Mouse (Mus musculus): Measurements from ENCODE around the gene Mgme1. TPM values are rescaled to one million over a fixed set of nuclear protein-coding genes. Genes with fewer than 3 reads are reported as not detected.

Gene Mgme1
- polyA plus RNA-seq (2012; rRNA removed) (4.2 and 5.9 TPM in 2 replicates), polyA plus RNA-seq (2014; fragmentation: Nextera tagmentation; extraction: Ambion mirVana) (9.2 TPM in 2 replicates)

DNA sequence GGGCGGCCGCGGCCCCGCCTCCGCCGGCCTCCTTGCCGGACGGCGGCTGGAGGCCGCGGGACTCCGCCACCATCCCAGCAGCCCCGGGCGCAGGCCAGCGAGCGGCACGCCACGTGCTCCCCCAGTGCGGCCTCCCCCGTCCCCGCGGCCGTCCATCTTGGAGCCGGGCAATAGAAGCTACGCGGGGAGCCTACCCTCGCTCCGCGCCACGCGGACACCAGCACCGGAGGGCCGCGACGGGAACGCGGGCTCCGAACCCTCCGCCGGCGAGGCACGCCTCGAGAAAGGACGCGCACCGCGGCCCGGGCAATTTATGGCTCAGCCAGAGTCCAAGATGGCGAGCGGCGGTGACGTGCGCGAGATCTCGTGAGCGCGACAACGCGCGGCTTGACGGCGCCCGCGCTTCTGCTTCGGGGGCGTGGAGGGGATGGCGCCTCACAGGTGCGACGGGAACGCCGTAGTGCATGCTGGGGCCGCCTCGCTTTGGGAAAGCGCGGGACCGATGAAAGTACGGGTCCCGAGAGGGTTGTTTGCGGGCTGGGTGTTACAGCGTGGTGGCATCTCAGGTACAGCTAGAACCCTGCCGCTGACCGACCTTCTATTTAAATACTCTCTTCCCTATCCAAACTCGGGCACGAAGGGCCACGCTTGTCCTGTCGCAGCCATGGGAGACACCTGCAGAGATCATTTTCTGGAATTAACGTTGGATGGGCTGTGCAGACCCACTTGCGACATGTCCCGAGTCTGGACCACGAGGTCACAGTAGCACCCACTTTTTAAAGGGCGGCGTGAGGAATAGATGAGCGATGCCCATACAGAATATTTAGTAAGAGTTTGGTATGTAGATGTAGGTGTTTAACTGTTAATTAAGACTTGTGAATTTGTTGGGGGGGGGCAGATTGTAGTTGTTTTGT, at the start of gene Mgme1, which contains the start of gene Snx5:
Gene Mgme1 (plus strand): TSS at position 157 of the 914 bp plus-strand sequence.
Gene Snx5 (minus strand): TSS at position 400 of the 914 bp plus-strand sequence.
- ATAC-seq (ENCODE audit: insufficient read depth): peak; percentile 93
- H3K9me3 ChIP-seq (ENCODE audit: control insufficient read depth, low read length): no peaks in the 10 kb centered on the region
- peak within 1 kb of the TSS; percentile 87 for H3K27ac ChIP-seq
- H3K4me1 ChIP-seq (replicated peaks; ENCODE audit: control insufficient read depth in 2 of 2, insufficient read depth in 2 of 2, low read length in 1 of 2): peaks cover 30 to 37% of the 10 kb centered on the region in 2 experiments
- H3K9ac ChIP-seq (replicated peaks): peak within 1 kb of the TSS; percentile 99
- H3K4me2 ChIP-seq (ENCODE audit: low read depth): peak within 1 kb of the TSS; percentile 73
- TF ChIP-seq EP300 (IDR thresholded peaks at IDR 0.05; ENCODE audit: low read depth) (peak; percentile 43; the same call in 1 of the 2 replicates), CTCF (IDR thresholded peaks at IDR 0.05; ENCODE audit: low read depth) (no peak)
- under 1% methylated on average over 92 of the region's 93 CpGs for WGBS (ENCODE audit: insufficient replicate concordance)
- H3K36me3 ChIP-seq (replicated peaks; ENCODE audit: control insufficient read depth, insufficient read depth, low read depth): peaks cover 9% of the 10 kb centered on the region
- H3K4me3 ChIP-seq (ENCODE audit: insufficient read depth in 1 of 2, low read depth in 2 of 2, low read length in 2 of 2): peak within 1 kb of the TSS; percentile 82 to 98
- H3K27me3 ChIP-seq (ENCODE audit: control insufficient read depth, insufficient read depth, low read length): no peaks in the 10 kb centered on the region
- DNase-seq (ENCODE audit: low read depth in 3 of 3, low spot score in 3 of 3): peak; percentile 85 to 89 (median 86)

GRCm38 (mm10) chr2:144224351-144224750, 46.1 kb upstream of the Mgme1 start:
- TF ChIP-seq CTCF (IDR thresholded peaks at IDR 0.05; ENCODE audit: low read depth) (no peak), EP300 (IDR thresholded peaks at IDR 0.05; ENCODE audit: low read depth) (no peak)
- Histone ChIP-seq H3K9ac (replicated peaks) (no peak overlapping the region), H3K4me3 (ENCODE audit: insufficient read depth in 1 of 2, low read depth in 2 of 2, low read length in 2 of 2) (no peak overlapping the region), H3K27me3 (ENCODE audit: control insufficient read depth, insufficient read depth, low read length) (no peaks in the 10 kb centered on the region), H3K4me1 (replicated peaks; ENCODE audit: control insufficient read depth in 2 of 2, insufficient read depth in 2 of 2, low read length in 1 of 2) (peaks cover 0 to 2% of the 10 kb centered on the region in 2 experiments; a peak in 1 of 4 replicates), H3K27ac (no peak overlapping the region), H3K36me3 (replicated peaks; ENCODE audit: control insufficient read depth, insufficient read depth, low read depth) (no peaks in the 10 kb centered on the region), H3K9me3 (ENCODE audit: control insufficient read depth, low read length) (no peaks in the 10 kb centered on the region), H3K4me2 (ENCODE audit: low read depth) (peak overlapping the region; percentile 28)
- DNase-seq (ENCODE audit: low read depth in 3 of 3, low spot score in 3 of 3): no peak
- ATAC-seq (ENCODE audit: insufficient read depth): peak; percentile 52; the same call in 1 of the 2 replicates
- WGBS (ENCODE audit: insufficient replicate concordance): 48% methylated on average over 12 of the region's 12 CpGs

DNA sequence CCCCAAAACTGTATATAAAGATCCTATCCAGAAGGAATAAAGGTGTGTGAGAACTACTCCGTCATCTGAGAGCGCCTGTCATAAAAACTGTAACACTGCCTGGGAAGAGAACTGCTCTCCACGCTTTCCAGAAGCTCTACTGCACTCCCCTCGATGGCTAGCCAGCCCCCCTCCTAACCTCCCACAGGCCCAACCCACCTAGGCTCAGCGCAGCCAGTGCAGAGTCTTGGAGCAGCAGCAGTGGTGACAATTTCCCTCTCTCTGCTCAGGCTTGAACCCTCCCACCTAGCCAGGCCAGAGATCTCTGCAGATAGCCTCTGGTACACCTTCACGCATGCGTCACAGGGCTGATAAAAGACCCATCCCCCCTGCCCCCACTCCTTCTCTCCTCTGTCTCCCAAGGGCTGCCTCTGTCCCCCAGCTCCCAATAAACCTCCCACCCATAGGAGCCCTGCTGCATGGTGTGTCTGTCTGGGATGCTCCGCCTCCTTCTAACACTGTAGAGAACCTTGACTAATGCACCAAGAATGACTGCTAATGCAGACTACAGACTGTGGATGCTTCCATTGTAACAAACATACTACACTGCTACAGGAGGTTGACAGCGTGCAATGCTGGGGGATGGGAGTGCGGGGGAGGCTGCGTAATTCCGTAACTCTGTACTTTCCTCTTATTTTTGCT, 43.4 kb upstream of the Mgme1 start:
- TF ChIP-seq CTCF (IDR thresholded peaks at IDR 0.05; ENCODE audit: low read depth) (no peak), EP300 (IDR thresholded peaks at IDR 0.05; ENCODE audit: low read depth) (no peak)
- Histone ChIP-seq H3K4me1 (replicated peaks; ENCODE audit: control insufficient read depth in 2 of 2, insufficient read depth in 2 of 2, low read length in 1 of 2) (peaks cover 14% of the 10 kb centered on the region in 2 experiments), H3K4me2 (ENCODE audit: low read depth) (no peak overlapping the region), H3K9me3 (ENCODE audit: control insufficient read depth, low read length) (no peaks in the 10 kb centered on the region), H3K27me3 (ENCODE audit: control insufficient read depth, insufficient read depth, low read length) (no peaks in the 10 kb centered on the region), H3K4me3 (ENCODE audit: insufficient read depth in 1 of 2, low read depth in 2 of 2, low read length in 2 of 2) (no peak overlapping the region), H3K27ac (no peak overlapping the region), H3K9ac (replicated peaks) (no peak overlapping the region), H3K36me3 (replicated peaks; ENCODE audit: control insufficient read depth, insufficient read depth, low read depth) (no peaks in the 10 kb centered on the region)
- 80% methylated on average over 12 of the region's 12 CpGs for WGBS (ENCODE audit: insufficient replicate concordance)
- DNase-seq (ENCODE audit: low read depth in 3 of 3, low spot score in 3 of 3) (no peak), ATAC-seq (ENCODE audit: insufficient read depth) (no peak)

GRCm38 (mm10) chr2:144228521-144229346, 41.7 kb upstream of the Mgme1 start:
- 57% methylated on average over 12 of the region's 12 CpGs for WGBS (ENCODE audit: insufficient replicate concordance)
- H3K4me2 ChIP-seq (ENCODE audit: low read depth): no peak overlapping the region
- H3K9ac ChIP-seq (replicated peaks): no peak overlapping the region
- no peaks in the 10 kb centered on the region for H3K9me3 ChIP-seq (ENCODE audit: control insufficient read depth, low read length)
- ATAC-seq (ENCODE audit: insufficient read depth) (no peak), DNase-seq (ENCODE audit: low read depth in 3 of 3, low spot score in 3 of 3) (no peak)
- no peak overlapping the region for H3K27ac ChIP-seq
- no peak for TF ChIP-seq CTCF (IDR thresholded peaks at IDR 0.05; ENCODE audit: low read depth)
- no peak for TF ChIP-seq EP300 (IDR thresholded peaks at IDR 0.05; ENCODE audit: low read depth)
- H3K27me3 ChIP-seq (ENCODE audit: control insufficient read depth, insufficient read depth, low read length): no peaks in the 10 kb centered on the region
- H3K4me1 ChIP-seq (replicated peaks; ENCODE audit: control insufficient read depth in 2 of 2, insufficient read depth in 2 of 2, low read length in 1 of 2): peaks cover 14% of the 10 kb centered on the region in 2 experiments
- no peaks in the 10 kb centered on the region for H3K36me3 ChIP-seq (replicated peaks; ENCODE audit: control insufficient read depth, insufficient read depth, low read depth)
- H3K4me3 ChIP-seq (ENCODE audit: insufficient read depth in 1 of 2, low read depth in 2 of 2, low read length in 2 of 2): no peak overlapping the region

Measured in liver, embryonic 14.5 days (tissue).